Mouse (Mus musculus): ENCODE measurements around the gene Hgd.

GRCm38 (mm10) chr16:37680831-37681230 is 100.9 kb downstream of the Hgd start:
- TF ChIP-seq POLR2A (IDR thresholded peaks at IDR 0.05; ENCODE audit: borderline replicate concordance, insufficient read depth, low read length) (no peak), CTCF (IDR thresholded peaks at IDR 0.05; ENCODE audit: borderline replicate concordance, insufficient read depth, low read depth, low read length) (no peak)
